In the genomic region with DNA sequence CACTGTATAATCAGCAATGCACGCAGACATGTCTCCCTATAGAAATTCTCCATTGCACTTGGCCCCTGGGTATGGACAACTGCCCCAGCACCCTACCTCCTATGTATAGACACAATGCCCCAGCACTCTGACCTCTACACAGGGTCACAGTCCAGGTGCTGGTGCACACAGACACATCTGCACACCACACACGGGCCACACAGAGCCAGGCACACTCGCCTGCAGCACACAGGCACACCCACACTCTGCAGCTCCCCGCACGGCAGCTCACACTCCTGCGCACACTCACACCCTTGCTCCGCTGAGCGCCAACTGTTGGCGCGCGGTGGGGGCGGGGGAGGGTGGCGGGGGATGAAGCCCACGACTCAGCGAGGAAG, we compare ENCODE assay signal across 8 mouse cellular contexts.
DNase-seq lines count a peak whose midpoint lies in the region; ATAC-seq and TF ChIP-seq lines count a peak whose summit lies in the region.

No protein-coding gene starts in this region.

- H3K36me3 ChIP-seq in heart, embryonic 15.5 days = no peaks in the 10 kb centered on the region
- no peaks in the 10 kb centered on the region for H3K36me3 ChIP-seq in liver, embryonic 15.5 days (replicated peaks)

- DNase-seq in layer of hippocampus, adult 2 months (ENCODE audit: low spot score in 2 of 2) = no peak
- DNase-seq in layer of hippocampus, adult 11-12 months (ENCODE audit: low spot score) = no peak
- DNase-seq in retina, postnatal 1 day = no peak
- no peak for DNase-seq in embryo, embryonic 10 days (ENCODE audit: low spot score)
- DNase-seq in gastrocnemius, adult 8-10 months (ENCODE audit: low spot score in 2 of 2) = no peak

- peak overlapping the region; percentile 100 for H3K27ac ChIP-seq in layer of hippocampus, adult 2 months
- peak overlapping the region; percentile 91 for H3K27ac ChIP-seq in heart, embryonic 15.5 days
- peak overlapping the region; percentile 38; the same call in 1 of the 2 replicates for H3K27ac ChIP-seq in liver, embryonic 15.5 days (replicated peaks)

- peak overlapping the region; percentile 67 for H3K9ac ChIP-seq in heart, embryonic 15.5 days
- H3K9ac ChIP-seq in liver, embryonic 15.5 days = no peak overlapping the region

- no peak for TF ChIP-seq CTCF in layer of hippocampus, adult 2 months (conservative IDR thresholded peaks at IDR 0.05)

- peak overlapping the region; percentile 55 for H3K4me3 ChIP-seq in layer of hippocampus, adult 2 months
- H3K4me3 ChIP-seq in heart, embryonic 15.5 days = peak overlapping the region; percentile 56
- peak overlapping the region; percentile 46 for H3K4me3 ChIP-seq in liver, embryonic 15.5 days (replicated peaks)

- H3K27me3 ChIP-seq in heart, embryonic 15.5 days = no peaks in the 10 kb centered on the region
- H3K27me3 ChIP-seq in liver, embryonic 15.5 days = peaks cover 98% of the 10 kb centered on the region

- peak overlapping the region; percentile 85 for H3K4me2 ChIP-seq in heart, embryonic 15.5 days
- H3K4me2 ChIP-seq in liver, embryonic 15.5 days = peak overlapping the region; percentile 70

- 6% methylated on average over 15 of the region's 15 CpGs for WGBS in heart, embryonic 15.5 days
- WGBS in liver, embryonic 15.5 days (ENCODE audit: insufficient replicate concordance) = 4% methylated on average over 15 of the region's 15 CpGs

- peaks cover 64% of the 10 kb centered on the region for H3K4me1 ChIP-seq in heart, embryonic 15.5 days (replicated peaks)
- H3K4me1 ChIP-seq in liver, embryonic 15.5 days (replicated peaks) = peaks cover 29% of the 10 kb centered on the region

- ATAC-seq in activated CD4-positive, CD25-positive, alpha-beta regulatory T cell, adult 4 months = peak; percentile 10
- ATAC-seq in heart, embryonic 15.5 days (replicated peaks; ENCODE audit: insufficient number of reproducible peaks, insufficient read depth, low FRiP score, low read depth) = no peak
- ATAC-seq in liver, embryonic 15.5 days (ENCODE audit: insufficient read depth) = peak; percentile 20; the same call in 1 of the 2 replicates

- no peaks in the 10 kb centered on the region for H3K9me3 ChIP-seq in heart, embryonic 15.5 days (replicated peaks)
- H3K9me3 ChIP-seq in liver, embryonic 15.5 days (replicated peaks) = no peaks in the 10 kb centered on the region

Comparison
In these comparisons a context has a peak if more than half of its experiments do, and no peak if none do; other contexts are left out.
1. H3K27ac ChIP-seq: peak in every context shown above with its lines; median percentile 100 in layer of hippocampus, adult 2 months; 91 in heart, embryonic 15.5 days; 38 in liver, embryonic 15.5 days.